Mouse (Mus musculus) Patski (cell line): ENCODE measurements around the gene Gm49366. TPM values are rescaled to one million over a fixed set of nuclear protein-coding genes. Genes with fewer than 3 reads are reported as not detected.
"Not testable (repeated sequence)": the region's sequence is repeated elsewhere in the genome, so short reads cannot be mapped to it uniquely, and the experiment has no call there.

Source experiments
- ATAC-seq: fragments of 100-300 bp; one replicate; pipeline ENCODE4 v1.8.0; 2021
- CTCF ChIA-PET: fragments of 350-600 bp; sonication (Branson Sonifier 250); formaldehyde crosslinking; loops from one replicate; lab custom pipeline; 2022; ENCODE audit warnings: inconsistent platforms; lab: Charles Lee
- POLR2A ChIA-PET: fragments of 350-600 bp; sonication (Branson Sonifier 250); formaldehyde crosslinking; loops from one replicate; lab custom pipeline; 2022; ENCODE audit warnings: antibody characterized with exemption, inconsistent platforms; lab: Charles Lee
- DNase-seq: peaks from one replicate; pipeline ENCODE4 v3.0.0-alpha.2; 2011; ENCODE audit warnings: low read depth, low spot score
- H3K27me3 ChIP-seq: fragments of 371-371 bp; one replicate; pipeline ENCODE4 v1.5.1; 2021
- CTCF ChIP-seq: fragments of 100-300 bp; IDR thresholded peaks from one replicate; pipeline ENCODE4 v1.5.1; 2021
- in situ Hi-C: fragments of 300-500 bp; cut with MboI; formaldehyde crosslinking; loops from 3 replicates; pipeline ENCODE4 v1.11.1; 2018; ENCODE audit warnings: low pct_unique_long_range_greater_than_20kb, mixed read lengths
- polyA plus RNA-seq: library from polyadenylated mRNA; unstranded; gene quantifications from one replicate; pipeline ENCODE4 v1.2.3, GENCODE M21; 2021

Gm49366 gene
- polyA plus RNA-seq, 1 experiment from 2014 or later = not detected

DNA sequence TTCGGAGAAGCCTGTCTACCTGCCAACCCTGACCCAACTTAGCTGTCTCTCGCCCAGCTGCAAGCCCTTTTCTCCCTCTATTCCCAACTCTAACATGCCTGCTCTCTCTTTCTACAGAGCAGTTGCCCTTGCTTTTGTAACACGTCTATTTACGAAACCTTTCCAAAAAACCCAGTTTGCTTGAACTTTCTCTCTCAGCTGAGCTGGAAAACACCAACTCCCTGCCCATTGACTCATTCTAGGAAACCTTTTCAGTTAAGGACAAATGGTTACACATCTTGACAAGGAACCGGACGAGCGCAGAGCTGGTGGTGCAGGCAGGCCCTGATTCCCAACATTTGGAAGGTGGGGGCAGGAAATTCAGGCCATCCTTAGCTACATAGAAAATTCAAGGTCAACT, 13.9 kb downstream of the Gm49366 start:
- no peak for ATAC-seq
- in situ Hi-C loops = no loop called here
- ChIA-PET CTCF (interaction anchor here (1.1 to 1.2 kb wide), 2 partner anchors 8 to 65 kb away, joined by 3 to 4 read pairs; partner anchors contain the start of gene Acot2), POLR2A (interaction anchor here (1.1 kb wide), 1 partner anchor 29 kb away, joined by 3 read pairs; no protein-coding TSS in a partner anchor)
- no peak for TF ChIP-seq CTCF
- DNase-seq = no peak
- H3K27me3 ChIP-seq = no peaks in the 10 kb centered on the region

DNA sequence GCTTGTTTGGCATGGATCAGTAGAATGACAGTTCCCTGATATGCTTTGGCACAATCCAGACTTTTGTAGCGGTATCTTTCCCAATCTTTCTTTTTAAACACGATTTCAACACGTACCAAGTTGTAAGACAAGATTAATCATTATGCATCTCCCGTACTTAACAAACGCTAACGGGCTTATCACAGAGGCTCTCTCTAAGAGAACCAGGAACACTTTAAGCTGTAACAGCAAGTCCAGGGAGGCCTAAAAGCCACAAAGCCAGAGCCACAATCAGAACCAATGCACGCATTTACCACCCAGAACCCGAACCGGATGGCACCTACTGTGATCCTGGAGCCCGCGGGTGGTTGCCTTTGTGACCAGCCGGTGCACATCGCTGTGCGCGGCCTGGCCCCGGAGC, 14.4 kb downstream of the Gm49366 start:
- ATAC-seq (no peak), DNase-seq (no peak)
- POLR2A ChIA-PET = no interaction called here
- CTCF ChIA-PET = no interaction called here
- in situ Hi-C loops = no loop called here
- H3K27me3 ChIP-seq = no peaks in the 10 kb centered on the region
- no peak for TF ChIP-seq CTCF

DNA sequence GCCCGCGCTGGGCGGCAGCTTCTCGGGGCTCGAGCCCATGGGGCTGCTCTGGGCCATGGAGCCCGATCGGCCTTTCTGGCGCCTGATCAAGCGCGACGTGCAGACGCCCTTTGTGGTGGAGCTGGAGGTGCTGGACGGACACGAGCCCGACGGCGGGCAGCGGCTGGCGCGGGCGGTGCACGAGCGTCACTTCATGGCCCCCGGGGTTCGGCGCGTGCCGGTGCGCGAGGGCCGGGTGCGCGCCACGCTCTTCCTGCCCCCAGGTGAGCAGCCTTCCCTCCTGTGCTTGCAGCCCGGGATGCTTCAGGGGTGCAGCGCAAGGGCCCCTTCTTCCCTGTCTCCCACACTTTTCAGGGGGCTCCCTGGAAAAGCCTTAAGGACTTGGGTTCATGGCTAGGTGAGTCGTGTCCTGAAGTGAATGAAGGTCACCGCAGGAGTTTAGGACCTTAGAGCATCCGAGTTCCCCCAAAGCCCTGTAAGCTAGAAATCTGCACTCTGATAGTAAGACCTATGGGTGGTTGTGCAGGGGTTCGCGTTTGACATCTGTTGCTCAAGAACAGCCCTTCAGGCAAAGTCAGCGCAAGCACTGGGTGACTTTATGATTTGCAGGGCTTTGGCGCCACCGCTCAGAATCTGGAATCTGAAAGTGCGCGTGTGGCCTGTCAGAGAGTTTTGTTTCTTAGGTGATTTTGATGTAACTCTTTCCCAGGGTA, 15.1 kb downstream of the Gm49366 start:
- in situ Hi-C loops = no loop called here
- ATAC-seq (no peak), DNase-seq (no peak)
- H3K27me3 ChIP-seq = no peaks in the 10 kb centered on the region
- no peak for TF ChIP-seq CTCF
- POLR2A ChIA-PET = no interaction called here
- CTCF ChIA-PET = no interaction called here

DNA sequence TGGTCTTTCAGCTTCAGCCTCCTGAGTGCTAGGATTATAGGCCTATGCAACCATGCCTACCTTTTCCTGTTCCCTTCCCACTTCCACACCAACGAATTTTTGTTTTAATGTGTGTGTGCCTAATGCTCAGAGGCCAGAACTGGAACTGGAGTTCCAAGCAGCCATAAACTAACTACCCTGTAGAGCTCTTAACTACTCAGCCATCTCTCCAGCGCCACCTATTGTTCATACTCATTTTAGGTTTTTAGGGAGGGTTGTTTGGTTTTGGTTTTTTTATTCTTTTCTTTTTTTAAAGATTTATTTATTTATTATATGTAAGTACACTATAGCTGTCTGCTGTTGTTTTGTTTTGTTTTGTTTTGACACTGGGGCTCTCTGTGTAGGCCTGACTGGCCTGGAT, 22.2 kb downstream of the Gm49366 start:
- DNase-seq = no peak
- in situ Hi-C loops = no loop called here
- ATAC-seq = no peak

DNA sequence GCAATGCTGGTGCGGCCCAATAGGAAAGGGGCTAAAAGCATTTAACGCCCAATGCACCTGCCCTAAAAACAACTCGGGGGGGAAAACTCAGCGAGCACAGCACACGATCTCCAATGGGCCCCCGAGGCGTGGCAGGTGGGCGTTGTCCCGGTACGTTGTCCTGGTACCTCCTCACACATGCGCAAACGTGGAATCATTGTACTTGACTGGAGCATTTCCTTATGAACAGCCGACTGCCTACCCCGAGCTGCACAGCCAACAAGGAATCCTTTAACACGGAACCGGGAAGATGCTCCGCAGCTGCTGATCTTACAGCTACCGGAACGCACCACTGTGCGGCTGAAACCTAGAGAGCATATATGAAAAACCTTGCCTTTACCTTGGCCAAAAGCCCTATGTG, 23.6 kb downstream of the Gm49366 start:
- no peak for TF ChIP-seq CTCF
- ATAC-seq = no peak
- ChIA-PET POLR2A (no interaction called here), CTCF (interaction anchor here (1.3 to 1.7 kb wide), 2 partner anchors 62 to 90 kb away, joined by 3 to 8 read pairs; no protein-coding TSS in a partner anchor)
- in situ Hi-C loops = no loop called here
- no peaks in the 10 kb centered on the region for H3K27me3 ChIP-seq
- DNase-seq = no peak

More for the DNA sequence above, 22.2 kb downstream of the Gm49366 start:
- TF ChIP-seq CTCF = peak; percentile 65
- CTCF ChIA-PET = interaction anchor here (0.7 to 1.5 kb wide), 5 partner anchors 9 to 185 kb away, joined by 3 to 8 read pairs (median 4); partner anchors contain the start of gene Acot3
- POLR2A ChIA-PET = no interaction called here
- H3K27me3 ChIP-seq = no peaks in the 10 kb centered on the region

DNA sequence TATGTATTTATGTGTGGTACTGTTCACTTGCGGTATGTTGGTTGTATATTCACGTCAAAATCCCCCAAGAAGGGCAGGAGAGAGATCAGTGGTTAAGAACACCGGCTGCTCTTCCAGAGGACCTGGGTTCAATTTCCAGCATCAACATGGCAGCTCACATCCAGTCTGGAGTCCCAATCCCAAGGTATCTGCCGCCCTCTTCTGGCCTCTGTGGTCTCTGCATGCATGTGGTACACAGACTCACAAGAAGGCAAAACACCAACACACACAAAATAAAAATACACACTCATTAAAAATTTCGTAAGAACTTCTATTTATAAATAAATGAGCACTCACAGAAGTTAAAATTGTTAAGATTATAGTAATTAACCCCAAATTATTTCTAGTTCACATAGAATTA, 24.5 kb downstream of the Gm49366 start:
- DNase-seq (no peak), ATAC-seq (no peak)
- ChIA-PET CTCF (interaction anchor here (1.3 to 1.7 kb wide), 2 partner anchors 63 to 91 kb away, joined by 3 to 8 read pairs; no protein-coding TSS in a partner anchor), POLR2A (no interaction called here)
- peak; percentile 69 for TF ChIP-seq CTCF
- no peaks in the 10 kb centered on the region for H3K27me3 ChIP-seq
- in situ Hi-C loops = no loop called here

DNA sequence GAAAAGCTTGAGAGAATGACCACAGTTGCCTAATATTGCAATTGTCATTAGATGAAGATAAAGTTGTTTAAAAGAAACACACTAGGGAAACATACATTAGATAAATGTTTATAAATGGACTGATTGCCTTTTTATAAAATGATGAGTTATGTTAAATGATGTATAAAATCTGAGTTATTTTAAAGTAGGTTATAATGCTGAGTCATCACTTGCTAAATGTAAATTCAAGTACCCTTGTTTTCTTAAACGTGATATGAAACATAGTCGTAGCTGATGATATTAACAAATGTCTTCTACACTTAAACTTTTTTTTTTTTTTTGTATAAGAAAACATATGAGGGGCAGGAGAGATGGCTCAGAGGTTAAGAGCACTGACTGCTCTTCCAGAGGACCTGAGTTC, 25.1 kb downstream of the Gm49366 start:
- ChIA-PET CTCF (interaction anchor here (1.7 kb wide), 1 partner anchor 92 kb away, joined by 8 read pairs; no protein-coding TSS in a partner anchor), POLR2A (no interaction called here)
- ATAC-seq (no peak), DNase-seq (no peak)
- H3K27me3 ChIP-seq = no peaks in the 10 kb centered on the region
- no peak for TF ChIP-seq CTCF
- in situ Hi-C loops = no loop called here

DNA sequence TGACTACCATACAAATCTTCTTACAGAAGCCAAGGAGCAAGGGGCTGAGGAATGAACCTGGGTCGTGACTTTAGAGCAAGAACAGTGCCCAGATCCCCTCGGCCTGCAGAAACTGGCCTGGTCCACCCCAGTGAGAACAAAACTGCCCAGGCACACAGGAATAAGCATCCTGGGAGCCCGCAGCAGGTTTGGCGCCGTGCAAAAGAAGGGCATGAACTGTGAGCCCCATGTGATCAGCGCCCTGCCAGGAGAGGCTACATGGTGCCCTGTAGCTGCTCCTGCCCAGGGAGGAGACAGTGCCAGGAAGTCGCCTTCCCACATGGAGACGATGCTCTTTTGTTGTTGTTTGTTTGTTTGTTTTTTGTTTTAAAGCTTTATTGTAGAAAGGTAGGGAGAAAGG, 25.9 kb downstream of the Gm49366 start:
- CTCF ChIA-PET = no interaction called here
- TF ChIP-seq CTCF = no peak

DNA sequence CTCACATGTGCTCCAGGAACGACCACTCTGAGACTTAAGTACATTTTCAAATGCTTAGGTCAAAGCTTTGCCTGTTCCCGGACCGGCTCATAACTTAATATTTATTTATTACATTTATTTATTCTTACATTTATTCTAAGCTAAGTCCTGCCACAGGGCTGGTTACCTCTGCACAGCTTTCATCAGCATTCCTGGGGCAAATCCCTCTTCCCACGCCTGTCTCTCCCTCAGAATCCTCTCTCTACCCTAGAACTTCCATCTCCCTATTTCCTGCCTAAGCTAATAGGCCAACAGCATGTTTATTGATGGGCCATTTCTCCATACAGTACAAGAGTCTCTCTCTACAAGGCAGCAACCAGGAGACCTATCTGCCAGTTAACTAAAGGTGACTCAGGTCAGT, 29.0 kb downstream of the Gm49366 start:
- POLR2A ChIA-PET = no interaction called here
- peaks cover 1% of the 10 kb centered on the region for H3K27me3 ChIP-seq

More for the DNA sequence above, 25.9 kb downstream of the Gm49366 start:
- no peak for DNase-seq
- POLR2A ChIA-PET = interaction anchor here (0.7 kb wide), 1 partner anchor 19 kb away, joined by 3 read pairs; no protein-coding TSS in a partner anchor
- no peaks in the 10 kb centered on the region for H3K27me3 ChIP-seq
- no peak for ATAC-seq
- in situ Hi-C loops = no loop called here

DNA sequence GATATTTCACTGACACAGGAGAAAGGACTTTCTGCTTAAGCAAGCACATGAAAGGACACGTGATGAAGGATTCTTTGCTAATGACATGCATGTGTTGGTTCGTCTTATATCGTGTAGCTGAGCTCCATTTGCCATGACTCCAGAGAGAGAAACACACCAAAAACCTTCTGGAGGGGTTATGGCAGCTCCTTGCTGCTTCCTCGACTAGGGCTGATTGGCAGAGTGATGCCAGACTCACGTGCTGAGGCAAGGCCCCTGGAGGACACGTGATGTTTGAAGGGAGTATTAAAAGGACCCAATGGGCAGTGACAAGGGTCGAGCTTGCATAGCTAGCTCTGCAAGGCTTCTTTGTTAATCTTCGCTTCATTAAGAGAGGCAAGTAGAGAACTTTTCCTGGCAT, 29.6 kb downstream of the Gm49366 start:
- ATAC-seq (no peak), DNase-seq (no peak)
- peaks cover 6% of the 10 kb centered on the region for H3K27me3 ChIP-seq
- TF ChIP-seq CTCF = no peak
- CTCF ChIA-PET = no interaction called here
- POLR2A ChIA-PET = no interaction called here
- in situ Hi-C loops = no loop called here

More for the DNA sequence above, 29.0 kb downstream of the Gm49366 start:
- in situ Hi-C loops = no loop called here
- CTCF ChIA-PET = interaction anchor here (1.2 kb wide), 1 partner anchor 11 kb away, joined by 3 read pairs; no protein-coding TSS in a partner anchor
- no peak for ATAC-seq
- no peak for DNase-seq
- no peak for TF ChIP-seq CTCF

DNA sequence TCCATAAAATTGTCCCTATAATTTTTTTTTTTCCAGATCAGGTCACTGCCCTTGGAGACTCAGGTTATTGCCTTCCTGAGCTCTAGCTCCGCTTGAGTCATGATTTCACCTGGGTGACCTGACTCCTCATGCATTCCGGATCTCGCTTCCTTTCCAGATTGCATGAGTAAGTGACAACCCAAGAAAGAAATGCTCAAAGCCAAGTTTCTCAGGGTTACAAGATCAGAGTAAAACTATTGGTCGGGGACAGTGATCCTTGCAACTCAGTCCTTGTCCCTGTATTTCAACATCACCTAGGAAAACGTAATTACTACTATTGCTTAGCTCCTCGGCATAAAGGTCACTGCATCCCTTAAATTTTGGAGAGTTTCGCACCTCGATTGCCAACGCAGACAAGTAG, 30.3 kb downstream of the Gm49366 start, which contains the start of gene Acot5:
Acot5 (plus strand) TSS at position 340 of the 400 bp plus-strand sequence.
- peaks cover 7% of the 10 kb centered on the region for H3K27me3 ChIP-seq
- CTCF ChIA-PET = no interaction called here
- TF ChIP-seq CTCF = no peak
- no peak for ATAC-seq
- in situ Hi-C loops = no loop called here
- DNase-seq = no peak
- POLR2A ChIA-PET = no interaction called here

DNA sequence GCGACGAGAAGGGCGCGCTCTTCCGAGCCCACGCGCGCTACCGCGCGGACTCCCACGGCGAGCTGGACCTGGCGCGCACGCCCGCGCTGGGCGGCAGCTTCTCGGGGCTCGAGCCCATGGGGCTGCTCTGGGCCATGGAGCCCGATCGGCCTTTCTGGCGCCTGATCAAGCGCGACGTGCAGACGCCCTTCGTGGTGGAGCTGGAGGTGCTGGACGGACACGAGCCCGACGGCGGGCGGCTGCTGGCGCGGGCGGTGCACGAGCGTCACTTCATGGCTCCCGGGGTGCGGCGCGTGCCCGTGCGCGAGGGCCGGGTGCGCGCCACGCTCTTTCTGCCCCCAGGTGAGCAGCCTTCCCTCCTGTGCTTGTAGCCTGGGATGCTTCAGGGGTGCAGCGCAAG, 30.8 kb downstream of the Gm49366 start:
- H3K27me3 ChIP-seq = peaks cover 10% of the 10 kb centered on the region
- ATAC-seq, POLR2A ChIA-PET, CTCF ChIA-PET, in situ Hi-C loops, DNase-seq: not testable (repeated sequence)
